Mouse (Mus musculus) forebrain, postnatal 0 days (tissue): ENCODE measurements around the gene Rpl9-ps6. TPM values are rescaled to one million over a fixed set of nuclear protein-coding genes. Genes with fewer than 3 reads are reported as not detected.

Source experiments
- ATAC-seq: fragments of 200-750 bp; cut with Nextera tagmentation; 2 replicates; pipeline ENCODE4 v1.8.0; 2017; ENCODE audit warnings: mild to moderate bottlenecking, moderate library complexity
- DNase-seq: peaks from one replicate; pipeline ENCODE4 v3.0.0-alpha.2; 2015
- H3K27ac ChIP-seq: fragments of 300-500 bp; sonication (generic); 2 replicates; pipeline ENCODE4 v1.5.1; 2014; ENCODE audit warnings: low read depth, mild to moderate bottlenecking, antibody characterized with exemption, low read length, moderate library complexity, mixed read lengths
- H3K27me3 ChIP-seq: fragments of 300-500 bp; sonication (generic); 2 replicates; pipeline ENCODE4 v1.6.1; 2014; ENCODE audit warnings: mild to moderate bottlenecking, low read length, mixed read lengths; ENCODE audit not compliant: insufficient read depth
- H3K36me3 ChIP-seq: fragments of 300-500 bp; sonication (generic); 2 replicates; pipeline ENCODE4 v1.6.1; 2014; ENCODE audit warnings: mild to moderate bottlenecking, moderate library complexity; ENCODE audit not compliant: insufficient read depth
- H3K4me1 ChIP-seq: fragments of 300-500 bp; sonication (generic); 2 replicates; pipeline ENCODE4 v1.6.1; 2014; ENCODE audit warnings: antibody characterized with exemption; ENCODE audit not compliant: insufficient read depth
- H3K4me2 ChIP-seq: fragments of 300-500 bp; sonication (generic); 2 replicates; pipeline ENCODE4 v1.6.1; 2014; ENCODE audit warnings: low read depth, mild to moderate bottlenecking, moderate library complexity
- H3K4me3 ChIP-seq: fragments of 300-500 bp; sonication (generic); 2 replicates; pipeline ENCODE4 v1.5.1; 2014; ENCODE audit warnings: low read depth, low read length, mixed read lengths
- H3K9ac ChIP-seq: fragments of 300-500 bp; sonication (generic); 2 replicates; pipeline ENCODE4 v1.6.1; 2014; ENCODE audit warnings: mild to moderate bottlenecking
- H3K9me3 ChIP-seq: fragments of 300-500 bp; sonication (generic); 2 replicates; pipeline ENCODE4 v1.6.1; 2016; ENCODE audit warnings: low read length
- CTCF ChIP-seq: sonication (generic); IDR thresholded peaks from 2 replicates; pipeline ENCODE4 v1.5.1; 2016; ENCODE audit warnings: antibody characterized with exemption, control low read depth, low read depth
- WGBS: fragments of 180-500 bp; shearing (Covaris S2); extraction: QIAGEN DNeasy Blood & Tissue Kit; methylation state at CpG from one replicate; pipeline ENCODE4 v1.1.7; 2014; 5-methylcytosine and 5-hydroxymethylcytosine counted together
- polyA plus RNA-seq: library from polyadenylated mRNA; unstranded; fragments of >200 nt; fragmentation: Nextera tagmentation; extraction: Ambion mirVana; gene quantifications from 2 replicates; pipeline ENCODE4 v1.2.1, GENCODE M21; 2015
- total RNA-seq: library from RNA; depleted of rRNA; stranded (reverse); fragments of >200 nt; gene quantifications from 2 replicates; pipeline ENCODE4 v1.2.3, GENCODE M21; 2014

The Rpl9-ps6 gene
- total and polyA plus RNA-seq, 2 experiments from 2014 or later = 54.1 to 106 TPM

DNA sequence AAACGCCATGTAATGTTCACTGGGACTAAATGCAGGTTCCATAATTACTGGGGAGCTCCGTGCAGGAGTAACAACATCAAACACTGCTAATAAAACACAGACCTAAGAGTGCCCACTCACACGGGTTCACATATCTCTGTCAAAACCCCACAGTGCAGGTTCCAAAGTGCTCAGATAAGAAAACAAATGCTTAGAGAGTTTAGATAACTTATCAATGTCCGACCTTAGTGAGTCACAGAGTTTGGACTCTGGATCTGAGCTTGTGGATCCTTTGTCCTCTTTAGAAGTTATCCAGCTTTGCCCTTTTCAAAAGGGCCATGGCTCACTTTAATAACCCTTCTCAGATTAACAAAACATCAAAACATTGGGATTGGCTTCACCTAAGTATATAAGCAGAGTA, 15.1 kb upstream of the Rpl9-ps6 start:
- 80% methylated on average over 4 of the region's 4 CpGs for WGBS
- H3K4me3 ChIP-seq = no peak overlapping the region
- TF ChIP-seq CTCF = no peak
- no peaks in the 10 kb centered on the region for H3K27me3 ChIP-seq
- peaks cover 6% of the 10 kb centered on the region; the same call in 1 of the 2 replicates for H3K4me1 ChIP-seq
- H3K27ac ChIP-seq = no peak overlapping the region
- H3K36me3 ChIP-seq = no peaks in the 10 kb centered on the region
- no peak overlapping the region for H3K4me2 ChIP-seq
- DNase-seq = no peak
- no peaks in the 10 kb centered on the region for H3K9me3 ChIP-seq
- ATAC-seq = no peak
- H3K9ac ChIP-seq = no peak overlapping the region

DNA sequence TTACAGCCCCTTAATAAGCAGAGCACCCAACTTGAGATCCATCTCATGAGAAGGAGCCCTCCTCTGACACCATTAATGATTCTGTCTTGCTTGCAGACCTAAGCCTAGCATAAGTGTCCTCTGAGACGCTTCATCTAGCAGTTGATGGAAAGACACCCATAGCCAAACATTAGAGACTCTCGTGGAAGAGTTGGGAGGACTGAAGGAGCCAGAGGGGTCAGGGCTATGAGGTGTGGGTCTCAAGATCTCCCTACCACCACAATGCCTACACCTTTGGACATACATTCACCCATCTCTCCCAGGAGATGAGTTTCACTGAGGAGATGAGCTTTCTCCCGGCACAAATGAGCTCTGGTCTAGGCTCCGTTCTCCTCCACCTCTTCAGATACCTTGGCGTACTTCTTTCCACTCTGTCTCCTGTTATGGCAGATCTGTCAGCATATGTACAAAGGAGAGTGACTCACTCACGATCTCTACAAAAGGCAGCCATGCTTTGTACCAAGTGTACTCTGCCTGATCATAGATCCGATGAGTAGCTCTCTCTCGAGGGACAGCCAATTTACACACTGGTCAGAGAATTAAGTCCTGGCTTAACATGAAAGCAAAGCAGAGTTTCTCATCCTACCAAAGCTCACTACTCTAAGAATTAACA, 14.5 kb upstream of the Rpl9-ps6 start:
- Histone ChIP-seq H3K36me3 (no peaks in the 10 kb centered on the region), H3K4me1 (peaks cover 5% of the 10 kb centered on the region; the same call in 1 of the 2 replicates), H3K4me2 (no peak overlapping the region), H3K27ac (no peak overlapping the region), H3K27me3 (no peaks in the 10 kb centered on the region), H3K9ac (no peak overlapping the region), H3K9me3 (no peaks in the 10 kb centered on the region), H3K4me3 (no peak overlapping the region)
- 86% methylated on average over 8 of the region's 8 CpGs for WGBS
- ATAC-seq (no peak), DNase-seq (no peak)
- TF ChIP-seq CTCF = no peak

DNA sequence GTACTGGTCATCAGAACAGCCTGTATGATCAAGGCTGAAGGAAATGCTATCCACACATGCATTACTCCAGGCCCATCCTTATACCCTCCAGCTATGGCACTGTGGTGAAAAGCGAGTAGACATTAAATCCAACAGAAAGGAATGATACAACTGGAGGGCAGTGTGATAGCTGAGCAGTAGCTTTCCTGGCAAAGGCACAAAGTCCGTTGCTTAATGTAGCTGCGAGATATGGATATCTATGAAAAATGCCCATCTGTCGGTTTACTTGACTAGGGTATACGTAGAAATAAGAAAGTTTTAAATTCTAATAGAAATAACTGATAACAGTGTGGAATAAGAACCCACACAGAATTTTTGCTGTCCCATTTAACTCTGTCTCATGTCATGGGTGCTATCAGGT, 13.9 kb upstream of the Rpl9-ps6 start:
- H3K4me3 ChIP-seq = no peak overlapping the region
- no peaks in the 10 kb centered on the region for H3K27me3 ChIP-seq
- DNase-seq = no peak
- H3K36me3 ChIP-seq = no peaks in the 10 kb centered on the region
- no peak for ATAC-seq
- no peak overlapping the region for H3K9ac ChIP-seq
- 85% methylated on average over 5 of the region's 5 CpGs for WGBS
- TF ChIP-seq CTCF = no peak
- no peaks in the 10 kb centered on the region for H3K9me3 ChIP-seq
- H3K4me2 ChIP-seq = no peak overlapping the region
- H3K4me1 ChIP-seq = peaks cover 5% of the 10 kb centered on the region; the same call in 1 of the 2 replicates
- H3K27ac ChIP-seq = no peak overlapping the region

DNA sequence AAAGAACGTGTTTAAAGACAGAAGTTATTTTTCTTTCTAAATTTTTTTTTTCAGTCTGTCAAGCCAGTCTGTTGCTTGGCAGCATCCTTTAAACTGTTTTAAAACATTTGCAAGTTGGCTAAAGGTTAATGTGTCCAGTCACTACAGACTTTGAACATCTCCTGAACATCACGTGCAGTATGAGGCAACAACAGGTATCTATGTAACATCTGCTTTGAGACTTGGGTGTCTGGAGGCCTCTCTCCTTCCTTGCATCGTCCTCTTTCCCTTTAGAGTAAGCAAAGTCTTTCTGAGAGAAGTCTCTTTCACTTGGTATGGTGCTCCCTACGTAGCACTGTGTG, 10.3 kb upstream of the Rpl9-ps6 start:
- H3K4me2 ChIP-seq = no peak overlapping the region
- DNase-seq = no peak
- no peak overlapping the region for H3K9ac ChIP-seq
- no peak for ATAC-seq
- H3K4me3 ChIP-seq = no peak overlapping the region
- no peak for TF ChIP-seq CTCF
- H3K27me3 ChIP-seq = no peaks in the 10 kb centered on the region
- no peaks in the 10 kb centered on the region for H3K9me3 ChIP-seq
- no peak overlapping the region for H3K27ac ChIP-seq
- no peaks in the 10 kb centered on the region for H3K4me1 ChIP-seq
- H3K36me3 ChIP-seq = no peaks in the 10 kb centered on the region
- WGBS = 77% methylated on average over 4 of the region's 4 CpGs

DNA sequence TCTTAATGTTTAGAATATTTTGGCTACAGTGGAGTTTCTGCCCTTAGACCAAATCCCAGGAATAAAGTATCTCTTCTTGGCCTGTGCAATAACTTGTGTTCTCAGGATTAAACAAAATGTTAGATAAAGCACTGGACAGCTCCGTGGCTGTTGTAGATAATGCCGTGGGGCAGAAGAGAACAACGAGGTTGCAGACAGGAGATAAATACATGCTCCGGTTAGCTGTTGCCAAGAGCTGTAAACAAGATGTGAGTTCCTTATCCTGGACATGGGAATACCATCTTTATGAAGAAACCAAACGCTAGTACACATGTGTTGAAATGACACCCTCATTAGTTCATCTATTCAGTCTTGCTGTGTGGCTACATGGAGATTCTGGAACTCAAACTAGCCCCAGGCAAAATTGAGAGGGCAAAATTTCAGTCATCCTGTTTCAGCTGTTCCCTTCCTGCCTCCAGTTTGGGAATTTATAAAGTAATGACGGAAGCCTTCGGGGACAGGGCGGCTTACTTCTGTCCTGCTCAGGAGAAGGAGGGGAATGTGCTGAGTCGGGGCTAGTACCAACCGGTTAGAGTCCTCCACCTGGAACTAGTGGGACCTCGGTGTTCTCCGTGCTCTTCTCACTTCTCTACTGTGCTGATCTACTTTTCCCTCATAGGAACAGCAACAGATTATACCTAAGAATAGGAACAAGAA, 9.8 kb upstream of the Rpl9-ps6 start:
- Histone ChIP-seq H3K4me3 (no peak overlapping the region), H3K27me3 (no peaks in the 10 kb centered on the region), H3K4me2 (no peak overlapping the region), H3K9ac (no peak overlapping the region), H3K4me1 (no peaks in the 10 kb centered on the region), H3K36me3 (no peaks in the 10 kb centered on the region), H3K27ac (no peak overlapping the region), H3K9me3 (no peaks in the 10 kb centered on the region)
- WGBS = 90% methylated on average over 12 of the region's 12 CpGs
- TF ChIP-seq CTCF = no peak
- no peak for ATAC-seq
- no peak for DNase-seq

DNA sequence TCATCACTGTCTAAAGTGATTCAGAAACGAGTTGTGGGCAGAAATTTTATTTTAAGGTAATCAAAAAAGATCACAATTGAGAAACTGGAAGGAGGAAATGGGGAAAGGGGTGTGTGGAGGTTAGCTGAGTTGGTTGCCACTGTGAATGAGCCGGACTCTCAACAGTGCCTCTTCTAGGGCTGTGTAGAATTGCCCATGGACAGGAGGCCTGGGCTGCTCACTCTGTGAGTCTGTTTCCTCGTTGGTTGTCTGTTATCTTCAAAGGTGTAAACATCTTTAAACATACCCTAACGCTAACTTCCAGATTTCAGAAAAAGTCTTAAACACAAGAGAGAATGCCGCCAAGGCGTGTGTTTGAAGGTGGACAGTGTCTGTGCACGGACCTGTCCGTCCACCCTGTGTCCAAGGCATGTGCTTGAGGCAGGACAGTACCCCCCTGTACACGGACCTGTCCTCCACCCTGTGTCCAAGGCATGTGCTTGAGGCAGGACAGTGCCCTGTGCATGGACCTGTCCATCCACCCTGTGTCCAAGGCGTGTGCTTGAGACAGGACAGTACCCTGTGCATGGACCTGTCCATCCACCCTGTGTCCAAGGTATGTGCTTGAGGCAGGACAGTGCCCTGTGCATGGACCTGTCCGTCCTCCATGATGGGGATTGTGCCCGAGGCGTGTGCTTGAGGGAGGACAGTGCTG, 4.3 kb upstream of the Rpl9-ps6 start:
- Histone ChIP-seq H3K36me3 (no peaks in the 10 kb centered on the region), H3K27ac (no peak overlapping the region), H3K9me3 (no peaks in the 10 kb centered on the region), H3K27me3 (no peaks in the 10 kb centered on the region), H3K4me1 (no peaks in the 10 kb centered on the region), H3K4me2 (no peak overlapping the region), H3K4me3 (no peak overlapping the region), H3K9ac (no peak overlapping the region)
- no peak for DNase-seq
- TF ChIP-seq CTCF = no peak
- 89% methylated on average over 13 of the region's 13 CpGs for WGBS
- ATAC-seq = no peak

DNA sequence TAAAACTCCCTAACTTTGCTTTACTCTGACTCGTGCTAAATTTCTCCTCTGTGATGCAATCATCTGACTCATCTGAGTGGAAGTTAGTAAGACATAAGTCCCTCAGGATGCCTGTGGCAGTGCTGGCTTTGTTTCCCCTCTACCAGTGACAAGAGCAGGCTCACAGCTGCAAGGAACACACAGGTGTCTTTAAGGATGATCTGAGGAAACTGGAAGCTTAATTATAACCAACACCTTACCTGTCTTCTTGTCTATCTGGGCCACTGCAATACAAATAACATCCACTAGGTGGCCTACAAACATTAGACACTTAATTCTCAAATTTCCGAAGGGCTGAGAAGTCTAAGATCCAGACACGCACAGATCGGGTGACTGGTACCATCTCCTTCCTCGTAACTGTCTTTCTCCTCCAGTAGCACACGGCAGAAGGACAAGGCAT, 3.7 kb upstream of the Rpl9-ps6 start:
- H3K4me3 ChIP-seq = no peak overlapping the region
- WGBS = 34% methylated on average over 6 of the region's 6 CpGs

More for the DNA sequence above, 3.7 kb upstream of the Rpl9-ps6 start:
- Histone ChIP-seq H3K4me1 (no peaks in the 10 kb centered on the region), H3K9me3 (no peaks in the 10 kb centered on the region), H3K27me3 (no peaks in the 10 kb centered on the region), H3K27ac (no peak overlapping the region), H3K9ac (no peak overlapping the region), H3K4me2 (no peak overlapping the region), H3K36me3 (no peaks in the 10 kb centered on the region)
- peak; percentile 70 for ATAC-seq
- peak; percentile 79 for DNase-seq
- peak; percentile 83 for TF ChIP-seq CTCF
